Mouse (Mus musculus): Measurements from ENCODE around the gene Fam84a.

Fam84a gene

GRCm38 (mm10) chr12:14151921-14152320 is at the start of gene Fam84a:
Gene Fam84a, minus strand, starts transcription at chr12:14152054.
- H3K36me3 ChIP-seq (ENCODE audit: insufficient read depth, low read length), result no peaks in the 10 kb centered on the region
- H3K27me3 ChIP-seq (ENCODE audit: insufficient read depth, low read length), result peaks cover 65% of the 10 kb centered on the region
- H3K9me3 ChIP-seq (ENCODE audit: low read length), result no peaks in the 10 kb centered on the region
- H3K4me1 ChIP-seq (replicated peaks; ENCODE audit: low read depth, low read length), result peaks cover 36% of the 10 kb centered on the region
- peak within 1 kb of the TSS; percentile 79 for H3K4me3 ChIP-seq (replicated peaks; ENCODE audit: low read length)
- no peak for TF ChIP-seq POU5F1 (IDR thresholded peaks at IDR 0.05; ENCODE audit: borderline replicate concordance, low read length)

- H3K27me3 ChIP-seq (ENCODE audit: insufficient read depth, low read length), result no peaks in the 10 kb centered on the region
- H3K4me3 ChIP-seq (replicated peaks; ENCODE audit: low read length), result no peak overlapping the region
- peaks cover 19% of the 10 kb centered on the region for H3K4me1 ChIP-seq (replicated peaks; ENCODE audit: low read depth, low read length)
- TF ChIP-seq NANOG (IDR thresholded peaks at IDR 0.05; ENCODE audit: borderline replicate concordance, low read length) (peak; percentile 78; the same call in 1 of the 2 replicates), POU5F1 (IDR thresholded peaks at IDR 0.05; ENCODE audit: borderline replicate concordance, low read length) (peak; percentile 47; the same call in 1 of the 2 replicates), CTCF (conservative IDR thresholded peaks at IDR 0.05; ENCODE audit: low read length) (no peak)
- H3K9me3 ChIP-seq (ENCODE audit: low read length), result no peaks in the 10 kb centered on the region
- H3K36me3 ChIP-seq (ENCODE audit: insufficient read depth, low read length), result no peaks in the 10 kb centered on the region
Observed at GRCm38 (mm10) chr12:14195479-14195878, 43.6 kb upstream of the Fam84a start.

- Histone ChIP-seq H3K4me1 (replicated peaks; ENCODE audit: low read depth, low read length) (no peaks in the 10 kb centered on the region), H3K27me3 (ENCODE audit: insufficient read depth, low read length) (no peaks in the 10 kb centered on the region), H3K4me3 (replicated peaks; ENCODE audit: low read length) (no peak overlapping the region), H3K36me3 (ENCODE audit: insufficient read depth, low read length) (no peaks in the 10 kb centered on the region), H3K9me3 (ENCODE audit: low read length) (no peaks in the 10 kb centered on the region)
- no peak for TF ChIP-seq POU5F1 (IDR thresholded peaks at IDR 0.05; ENCODE audit: borderline replicate concordance, low read length)
Observed at GRCm38 (mm10) chr12:14186689-14187195, 34.9 kb upstream of the Fam84a start.

- TF ChIP-seq NANOG (IDR thresholded peaks at IDR 0.05; ENCODE audit: borderline replicate concordance, low read length) (no peak), POU5F1 (IDR thresholded peaks at IDR 0.05; ENCODE audit: borderline replicate concordance, low read length) (no peak), CTCF (conservative IDR thresholded peaks at IDR 0.05; ENCODE audit: low read length) (no peak)
- H3K4me1 ChIP-seq (replicated peaks; ENCODE audit: low read depth, low read length), result no peaks in the 10 kb centered on the region
- no peaks in the 10 kb centered on the region for H3K27me3 ChIP-seq (ENCODE audit: insufficient read depth, low read length)
Observed at GRCm38 (mm10) chr12:14165713-14166112, 13.9 kb upstream of the Fam84a start.

GRCm38 (mm10) chr12:14164936-14165335 is 13.1 kb upstream of the Fam84a start:
- Histone ChIP-seq H3K4me1 (replicated peaks; ENCODE audit: low read depth, low read length) (no peaks in the 10 kb centered on the region), H3K36me3 (ENCODE audit: insufficient read depth, low read length) (no peaks in the 10 kb centered on the region), H3K4me3 (replicated peaks; ENCODE audit: low read length) (no peak overlapping the region), H3K27me3 (ENCODE audit: insufficient read depth, low read length) (no peaks in the 10 kb centered on the region), H3K9me3 (ENCODE audit: low read length) (no peaks in the 10 kb centered on the region)
- no peak for TF ChIP-seq NANOG (IDR thresholded peaks at IDR 0.05; ENCODE audit: borderline replicate concordance, low read length)
- no peak for TF ChIP-seq POU5F1 (IDR thresholded peaks at IDR 0.05; ENCODE audit: borderline replicate concordance, low read length)
- TF ChIP-seq CTCF (conservative IDR thresholded peaks at IDR 0.05; ENCODE audit: low read length), result no peak

More at GRCm38 (mm10) chr12:14165713-14166112, 13.9 kb upstream of the Fam84a start:
- H3K9me3 ChIP-seq (ENCODE audit: low read length), result no peaks in the 10 kb centered on the region
- no peak overlapping the region for H3K4me3 ChIP-seq (replicated peaks; ENCODE audit: low read length)
- no peaks in the 10 kb centered on the region for H3K36me3 ChIP-seq (ENCODE audit: insufficient read depth, low read length)

GRCm38 (mm10) chr12:14152426-14152825 is 572 bp upstream of the Fam84a start:
- H3K27me3 ChIP-seq (ENCODE audit: insufficient read depth, low read length), result peaks cover 62% of the 10 kb centered on the region
- peak overlapping the region; percentile 79 for H3K4me3 ChIP-seq (replicated peaks; ENCODE audit: low read length)
- H3K9me3 ChIP-seq (ENCODE audit: low read length), result no peaks in the 10 kb centered on the region
- H3K36me3 ChIP-seq (ENCODE audit: insufficient read depth, low read length), result no peaks in the 10 kb centered on the region
- H3K4me1 ChIP-seq (replicated peaks; ENCODE audit: low read depth, low read length), result peaks cover 36% of the 10 kb centered on the region
- TF ChIP-seq POU5F1 (IDR thresholded peaks at IDR 0.05; ENCODE audit: borderline replicate concordance, low read length), result no peak
- no peak for TF ChIP-seq NANOG (IDR thresholded peaks at IDR 0.05; ENCODE audit: borderline replicate concordance, low read length)
- no peak for TF ChIP-seq CTCF (conservative IDR thresholded peaks at IDR 0.05; ENCODE audit: low read length)

GRCm38 (mm10) chr12:14150936-14151631 is 770 bp downstream of the Fam84a start:
- Histone ChIP-seq H3K4me3 (replicated peaks; ENCODE audit: low read length) (peak overlapping the region; percentile 79), H3K36me3 (ENCODE audit: insufficient read depth, low read length) (no peaks in the 10 kb centered on the region), H3K9me3 (ENCODE audit: low read length) (no peaks in the 10 kb centered on the region), H3K4me1 (replicated peaks; ENCODE audit: low read depth, low read length) (peaks cover 36% of the 10 kb centered on the region), H3K27me3 (ENCODE audit: insufficient read depth, low read length) (peaks cover 65% of the 10 kb centered on the region)
- no peak for TF ChIP-seq POU5F1 (IDR thresholded peaks at IDR 0.05; ENCODE audit: borderline replicate concordance, low read length)
- no peak for TF ChIP-seq CTCF (conservative IDR thresholded peaks at IDR 0.05; ENCODE audit: low read length)
- no peak for TF ChIP-seq NANOG (IDR thresholded peaks at IDR 0.05; ENCODE audit: borderline replicate concordance, low read length)

GRCm38 (mm10) chr12:14150568-14150909 is 1.3 kb downstream of the Fam84a start:
- Histone ChIP-seq H3K4me1 (replicated peaks; ENCODE audit: low read depth, low read length) (peaks cover 36% of the 10 kb centered on the region), H3K9me3 (ENCODE audit: low read length) (no peaks in the 10 kb centered on the region), H3K27me3 (ENCODE audit: insufficient read depth, low read length) (peaks cover 65% of the 10 kb centered on the region), H3K36me3 (ENCODE audit: insufficient read depth, low read length) (no peaks in the 10 kb centered on the region), H3K4me3 (replicated peaks; ENCODE audit: low read length) (peak overlapping the region; percentile 79)
- no peak for TF ChIP-seq CTCF (conservative IDR thresholded peaks at IDR 0.05; ENCODE audit: low read length)
- no peak for TF ChIP-seq NANOG (IDR thresholded peaks at IDR 0.05; ENCODE audit: borderline replicate concordance, low read length)
- TF ChIP-seq POU5F1 (IDR thresholded peaks at IDR 0.05; ENCODE audit: borderline replicate concordance, low read length), result no peak
